Mouse (Mus musculus) lung, embryonic 14.5 days (tissue): ENCODE data around the gene Nelfb. TPM values are rescaled to one million over a fixed set of nuclear protein-coding genes. Genes with fewer than 3 reads are reported as not detected.

Source experiments
- ATAC-seq: fragments of 200-750 bp; cut with Nextera tagmentation; 2 replicates; pipeline ENCODE4 v1.8.0; 2017; ENCODE audit warnings: mild to moderate bottlenecking, moderate TSS enrichment, moderate library complexity; ENCODE audit not compliant: insufficient read depth
- DNase-seq: peaks from one replicate; pipeline ENCODE4 v3.0.0-alpha.2; 2015
- H3K27ac ChIP-seq: fragments of 300-500 bp; sonication (generic); 2 replicates; pipeline ENCODE4 v1.5.1; 2014; ENCODE audit warnings: low read depth, mild to moderate bottlenecking, moderate library complexity
- H3K27me3 ChIP-seq: fragments of 300-500 bp; sonication (generic); 2 replicates; pipeline ENCODE4 v1.6.1; 2014; ENCODE audit warnings: low read length, control low read depth; ENCODE audit not compliant: insufficient read depth
- H3K36me3 ChIP-seq: fragments of 300-500 bp; sonication (generic); 2 replicates; pipeline ENCODE4 v1.6.1; 2014; ENCODE audit warnings: control low read depth; ENCODE audit not compliant: insufficient read depth
- H3K4me1 ChIP-seq: fragments of 300-500 bp; sonication (generic); 2 replicates; pipeline ENCODE4 v1.6.1; 2014; ENCODE audit warnings: antibody characterized with exemption, control low read depth; ENCODE audit not compliant: insufficient read depth
- H3K4me2 ChIP-seq: fragments of 300-500 bp; sonication (generic); 2 replicates; pipeline ENCODE4 v1.6.1; 2014; ENCODE audit warnings: mild to moderate bottlenecking
- H3K4me3 ChIP-seq: fragments of 300-500 bp; sonication (generic); 2 replicates; pipeline ENCODE4 v1.5.1; 2014; ENCODE audit warnings: low read depth, low read length
- H3K9ac ChIP-seq: fragments of 300-500 bp; sonication (generic); 2 replicates; pipeline ENCODE4 v1.6.1; 2014
- H3K9me3 ChIP-seq: fragments of 300-500 bp; sonication (generic); 2 replicates; pipeline ENCODE4 v1.6.1; 2016; ENCODE audit warnings: low read depth, low read length, control low read depth
- CTCF ChIP-seq: IDR thresholded peaks from 2 replicates; pipeline ENCODE4 v1.5.1; 2016; ENCODE audit warnings: antibody characterized with exemption, low read depth
- WGBS: fragments of 180-500 bp; shearing (Covaris S2); extraction: QIAGEN DNeasy Blood & Tissue Kit; methylation state at CpG from one replicate; pipeline ENCODE4 v1.1.7; 2014; 5-methylcytosine and 5-hydroxymethylcytosine counted together
- polyA plus RNA-seq: library from polyadenylated mRNA; unstranded; fragments of >200 nt; fragmentation: Nextera tagmentation; extraction: Ambion mirVana; gene quantifications from 2 replicates; pipeline ENCODE4 v1.2.1, GENCODE M21; 2014

Gene Nelfb
- polyA plus RNA-seq, 1 experiment from 2014 or later, result 108 TPM

- Histone ChIP-seq H3K27ac (no peak overlapping the region), H3K36me3 (peaks cover 10% of the 10 kb centered on the region), H3K9ac (no peak overlapping the region), H3K9me3 (no peaks in the 10 kb centered on the region), H3K4me3 (no peak overlapping the region), H3K27me3 (no peaks in the 10 kb centered on the region), H3K4me1 (0 out of 2 replicates have a peak, but pooled peaks cover 5% of the 10 kb centered on the region), H3K4me2 (no peak overlapping the region)
- TF ChIP-seq CTCF, result no peak
- ATAC-seq (no peak), DNase-seq (no peak)
- WGBS, result 75% methylated on average over 5 of the region's 5 CpGs
Measured at GRCm38 (mm10) chr2:25226864-25227263, 15.6 kb upstream of the Nelfb start.

GRCm38 (mm10) chr2:25225811-25226379, 14.6 kb upstream of the Nelfb start:
- H3K9ac ChIP-seq, result peak overlapping the region; percentile 62; the same call in 1 of the 2 replicates
- peaks cover 17% of the 10 kb centered on the region for H3K36me3 ChIP-seq
- no peak for DNase-seq
- 69% methylated on average over 8 of the region's 8 CpGs for WGBS
- peak overlapping the region; percentile 98 for H3K27ac ChIP-seq
- H3K27me3 ChIP-seq, result no peaks in the 10 kb centered on the region
- ATAC-seq, result no peak
- H3K4me3 ChIP-seq, result peak overlapping the region; percentile 51; the same call in 1 of the 2 replicates
- TF ChIP-seq CTCF, result no peak
- no peaks in the 10 kb centered on the region for H3K9me3 ChIP-seq
- peak overlapping the region; percentile 66 for H3K4me2 ChIP-seq
- 0 out of 2 replicates have a peak, but pooled peaks cover 5% of the 10 kb centered on the region for H3K4me1 ChIP-seq

- Histone ChIP-seq H3K27me3 (no peaks in the 10 kb centered on the region), H3K4me1 (0 out of 2 replicates have a peak, but pooled peaks cover 5% of the 10 kb centered on the region), H3K27ac (peak overlapping the region; percentile 98), H3K4me2 (peak overlapping the region; percentile 66), H3K4me3 (peak overlapping the region; percentile 91), H3K9ac (peak overlapping the region; percentile 62), H3K36me3 (peaks cover 17% of the 10 kb centered on the region), H3K9me3 (no peaks in the 10 kb centered on the region)
- ATAC-seq, result peak; percentile 96
- no peak for TF ChIP-seq CTCF
- peak; percentile 99 for DNase-seq
- 2% methylated on average over 41 of the region's 41 CpGs for WGBS
Measured at GRCm38 (mm10) chr2:25224766-25225752, 13.8 kb upstream of the Nelfb start.

GRCm38 (mm10) chr2:25224492-25224765, 13.1 kb upstream of the Nelfb start, which contains the start of gene Tubb4b:
TSS of gene Tubb4b (minus strand) at chr2:25224702.
- no peak for ATAC-seq
- 0 out of 2 replicates have a peak, but pooled peaks cover 5% of the 10 kb centered on the region for H3K4me1 ChIP-seq
- peak within 1 kb of the TSS; percentile 77 for H3K9ac ChIP-seq
- WGBS, result 0% methylated on average over 17 of the region's 17 CpGs
- peak within 1 kb of the TSS; percentile 91 for H3K4me3 ChIP-seq
- H3K27me3 ChIP-seq, result no peaks in the 10 kb centered on the region
- H3K9me3 ChIP-seq, result no peaks in the 10 kb centered on the region
- peak; percentile 52 for TF ChIP-seq CTCF
- peaks cover 17% of the 10 kb centered on the region for H3K36me3 ChIP-seq
- peak within 1 kb of the TSS; percentile 81 for H3K4me2 ChIP-seq
- DNase-seq, result no peak
- peak within 1 kb of the TSS; percentile 98 for H3K27ac ChIP-seq

GRCm38 (mm10) chr2:25223681-25224491, 12.6 kb upstream of the Nelfb start:
- peak overlapping the region; percentile 91 for H3K4me3 ChIP-seq
- peak overlapping the region; percentile 81 for H3K4me2 ChIP-seq
- peak; percentile 79 for DNase-seq
- WGBS, result under 1% methylated on average over 49 of the region's 53 CpGs
- H3K36me3 ChIP-seq, result peaks cover 17% of the 10 kb centered on the region
- no peaks in the 10 kb centered on the region for H3K9me3 ChIP-seq
- no peak for TF ChIP-seq CTCF
- H3K27me3 ChIP-seq, result no peaks in the 10 kb centered on the region
- H3K27ac ChIP-seq, result peak overlapping the region; percentile 96
- H3K9ac ChIP-seq, result peak overlapping the region; percentile 77
- 0 out of 2 replicates have a peak, but pooled peaks cover 5% of the 10 kb centered on the region for H3K4me1 ChIP-seq
- peak; percentile 36 for ATAC-seq

GRCm38 (mm10) chr2:25221331-25221772, 10.1 kb upstream of the Nelfb start:
- 73% methylated on average over 5 of the region's 5 CpGs for WGBS
- DNase-seq, result no peak
- H3K4me2 ChIP-seq, result no peak overlapping the region
- H3K9ac ChIP-seq, result no peak overlapping the region
- ATAC-seq, result no peak
- no peak overlapping the region for H3K4me3 ChIP-seq
- H3K36me3 ChIP-seq, result peaks cover 17% of the 10 kb centered on the region
- no peaks in the 10 kb centered on the region for H3K27me3 ChIP-seq
- no peaks in the 10 kb centered on the region for H3K9me3 ChIP-seq
- TF ChIP-seq CTCF, result no peak
- 0 out of 2 replicates have a peak, but pooled peaks cover 5% of the 10 kb centered on the region for H3K4me1 ChIP-seq
- no peak overlapping the region for H3K27ac ChIP-seq
